Mouse (Mus musculus) G1E (cell line): ENCODE measurements around the gene Lcor. TPM values are rescaled to one million over a fixed set of nuclear protein-coding genes. Genes with fewer than 3 reads are reported as not detected.

Experiments used
- ATAC-seq: 2 replicates; pipeline ENCODE4 v1.8.0; 2016; ENCODE audit warnings: mild to moderate bottlenecking; ENCODE audit not compliant: insufficient number of reproducible peaks, poor library complexity, low FRiP score, severe bottlenecking; ENCODE audit errors: extremely low read depth
- DNase-seq: peaks from one replicate; pipeline ENCODE4 v3.0.0; 2012; ENCODE audit warnings: low spot score
- H3K27me3 ChIP-seq: 2 replicates; pipeline ENCODE4 v1.6.1; 2012; ENCODE audit warnings: mild to moderate bottlenecking, low read length, inconsistent platforms; ENCODE audit not compliant: insufficient read depth
- H3K36me3 ChIP-seq: replicated peaks from 2 replicates; pipeline ENCODE3; 2012; ENCODE audit warnings: mild to moderate bottlenecking, inconsistent platforms
- H3K4me1 ChIP-seq: 2 replicates; pipeline ENCODE4 v1.6.1; 2012; ENCODE audit warnings: low read depth, low read length, inconsistent platforms, mixed read lengths; ENCODE audit not compliant: insufficient read depth
- H3K4me3 ChIP-seq: 2 replicates; pipeline ENCODE4 v1.5.1; 2012; ENCODE audit warnings: low read depth, mild to moderate bottlenecking, inconsistent platforms, low read length, moderate library complexity, mixed read lengths
- H3K9me3 ChIP-seq: replicated peaks from 2 replicates; pipeline ENCODE4 v1.6.1; 2012; ENCODE audit warnings: inconsistent platforms
- CTCF ChIP-seq: IDR thresholded peaks from 2 replicates; pipeline ENCODE4 v1.5.1; 2012; ENCODE audit warnings: low read depth, low read length, inconsistent platforms, mixed read lengths
- GATA1 ChIP-seq: IDR thresholded peaks from 2 replicates; pipeline ENCODE4 v1.6.1; 2012; ENCODE audit warnings: borderline replicate concordance, low read length, inconsistent platforms, mixed read lengths
- GATA2 ChIP-seq: IDR thresholded peaks from 2 replicates; pipeline ENCODE4 v1.6.1; 2012; ENCODE audit warnings: low read depth, low read length, inconsistent platforms, borderline replicate concordance
- POLR2AphosphoS5 ChIP-seq: IDR thresholded peaks from 2 replicates; pipeline ENCODE4 v1.6.1; 2012; ENCODE audit warnings: low read depth, low read length, inconsistent platforms; ENCODE audit not compliant: insufficient replicate concordance
- TAL1 ChIP-seq: conservative IDR thresholded peaks from 2 replicates; pipeline ENCODE4 v1.6.1; 2012; ENCODE audit warnings: low read depth, low read length, inconsistent platforms, mixed read lengths
- polyA plus RNA-seq: library from polyadenylated mRNA; stranded (reverse); fragments of >175 nt; gene quantifications from 2 replicates; pipeline ENCODE4 v1.2.3, GENCODE M21; 2012
- total RNA-seq, 2 experiments: library from RNA; stranded (forward) in 1 of 2; stranded (reverse) in 1 of 2; fragments of 200-1000 nt in 1 of 2; fragments of >200 nt in 1 of 2; fragmentation: Nextera tagmentation in 1 of 2; gene quantifications; 2 replicates each; pipeline ENCODE4 v1.2.3; 2014 to 2017

Lcor gene
- total and polyA plus RNA-seq, 3 experiments, result 2.9 to 44.5 (median 16.0) TPM

DNA sequence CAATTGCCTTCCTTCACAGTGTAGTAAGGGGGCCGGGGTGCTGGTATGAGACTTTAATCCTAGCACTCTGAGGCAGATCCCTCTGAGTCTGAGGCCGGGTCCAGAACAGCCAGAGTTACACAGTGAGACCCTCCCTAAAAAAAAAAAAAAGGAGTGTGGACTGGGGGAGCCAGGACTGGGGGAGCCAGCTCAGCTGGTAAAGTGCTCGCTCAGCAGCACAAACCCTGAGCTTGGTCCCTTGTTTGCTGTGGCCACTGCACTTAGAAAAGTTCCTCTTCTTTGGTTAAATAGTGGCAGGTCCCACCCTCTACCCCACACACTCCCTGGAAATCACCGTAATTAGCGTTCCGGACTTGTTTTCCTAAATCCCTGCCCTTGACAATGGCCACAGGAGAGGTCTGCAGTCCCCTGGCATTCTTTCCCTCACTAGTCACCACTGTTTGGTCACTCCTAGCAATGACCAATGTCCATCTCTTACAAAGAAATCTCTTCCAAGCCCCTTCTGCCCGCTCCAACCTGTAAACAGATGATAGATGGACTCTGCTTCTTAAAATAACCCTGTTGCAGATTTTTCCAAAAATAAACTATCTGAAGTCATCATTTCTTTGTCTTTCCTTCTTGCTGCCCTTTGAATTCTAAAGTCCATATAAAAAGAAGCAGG is 32.9 kb upstream of the Lcor start:
- DNase-seq (no peak), ATAC-seq (no peak)
- H3K4me3 ChIP-seq, result no peak overlapping the region
- H3K36me3 ChIP-seq, result no peaks in the 10 kb centered on the region
- H3K4me1 ChIP-seq, result peaks cover 37% of the 10 kb centered on the region
- H3K27me3 ChIP-seq, result no peaks in the 10 kb centered on the region
- H3K9me3 ChIP-seq, result peaks cover 3% of the 10 kb centered on the region; the same call in 1 of the 2 replicates
- TF ChIP-seq CTCF (no peak), TAL1 (no peak), GATA2 (no peak), GATA1 (no peak), POLR2AphosphoS5 (no peak)

DNA sequence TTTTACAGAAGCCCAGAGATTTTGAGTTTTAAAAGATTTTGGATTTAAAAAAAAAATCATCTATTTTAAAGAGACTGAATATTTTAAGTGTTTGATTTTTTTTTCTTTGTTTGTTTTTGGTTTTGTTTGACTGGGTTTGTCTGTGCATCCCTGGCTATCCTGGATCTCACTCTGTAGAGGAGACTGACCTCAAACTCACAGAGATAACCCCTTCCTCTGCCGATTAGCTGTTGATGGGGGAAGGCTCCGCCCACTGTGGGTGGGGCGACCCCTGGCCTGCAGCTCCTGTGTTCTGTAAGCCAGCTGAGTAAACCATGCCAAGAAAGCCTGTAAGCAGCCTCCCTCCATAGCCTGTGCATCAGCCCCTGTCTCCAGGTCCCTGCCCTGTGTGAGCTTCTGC is 30.3 kb upstream of the Lcor start:
- DNase-seq (no peak), ATAC-seq (no peak)
- Histone ChIP-seq H3K4me3 (peak overlapping the region; percentile 16; the same call in 1 of the 2 replicates), H3K9me3 (peaks cover 13% of the 10 kb centered on the region), H3K27me3 (no peaks in the 10 kb centered on the region), H3K36me3 (no peaks in the 10 kb centered on the region), H3K4me1 (peaks cover 29% of the 10 kb centered on the region)
- no peak for TF ChIP-seq TAL1
- TF ChIP-seq GATA2, result no peak
- no peak for TF ChIP-seq CTCF
- no peak for TF ChIP-seq GATA1
- no peak for TF ChIP-seq POLR2AphosphoS5

DNA sequence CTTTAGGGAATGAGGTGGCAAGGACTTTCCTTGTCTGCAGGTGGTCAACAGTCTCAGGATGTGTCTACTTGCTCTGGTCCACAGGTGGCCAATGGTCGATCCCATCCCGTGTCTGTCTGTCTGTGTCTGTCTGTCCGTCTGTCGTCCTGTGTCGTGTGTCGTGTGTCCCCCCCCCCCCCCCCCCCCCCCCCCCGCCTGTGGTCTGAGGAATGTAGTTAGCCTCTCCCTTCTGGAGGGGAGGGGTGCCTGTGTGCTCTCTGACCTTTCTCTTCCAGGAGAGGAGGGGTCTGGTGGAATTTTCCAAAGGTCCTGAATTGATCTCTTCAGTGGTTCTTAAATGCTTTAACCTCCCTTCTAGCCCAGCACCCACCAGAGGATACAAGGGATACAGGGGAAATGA is 27.8 kb upstream of the Lcor start:
- Histone ChIP-seq H3K9me3 (peaks cover 13% of the 10 kb centered on the region), H3K36me3 (no peaks in the 10 kb centered on the region), H3K4me3 (peak overlapping the region; percentile 23; the same call in 1 of the 2 replicates), H3K4me1 (peaks cover 34% of the 10 kb centered on the region), H3K27me3 (no peaks in the 10 kb centered on the region)
- no peak for DNase-seq
- TF ChIP-seq TAL1, result no peak
- no peak for TF ChIP-seq CTCF
- no peak for TF ChIP-seq GATA2
- no peak for TF ChIP-seq GATA1
- no peak for TF ChIP-seq POLR2AphosphoS5
- ATAC-seq, result no peak

DNA sequence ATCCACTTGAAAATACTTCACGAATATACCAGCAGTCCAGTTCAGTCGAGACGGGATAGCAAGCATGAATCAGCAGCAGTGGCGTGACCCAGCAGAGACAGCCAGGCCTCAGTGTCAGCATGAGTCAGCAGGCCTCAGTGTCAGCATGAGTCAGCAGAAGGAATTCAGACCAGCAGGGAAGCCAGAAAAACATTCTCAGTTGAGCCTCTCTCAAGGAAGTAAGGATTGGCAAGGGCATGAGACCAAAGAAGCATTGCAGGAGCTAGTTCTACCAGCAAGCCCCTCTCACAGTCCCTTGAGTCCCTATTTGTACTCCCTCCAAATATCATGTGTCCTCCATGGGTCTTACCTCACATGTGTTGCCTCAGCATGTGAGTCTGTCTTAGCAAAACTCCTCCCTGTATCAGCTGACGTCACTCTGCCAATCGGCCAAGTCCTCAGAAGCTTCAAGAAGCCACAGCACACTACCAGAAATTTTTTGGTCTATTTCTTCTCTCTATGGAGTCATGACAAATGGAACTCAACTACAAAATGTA is 27.3 kb upstream of the Lcor start:
- H3K9me3 ChIP-seq, result peaks cover 13% of the 10 kb centered on the region
- H3K27me3 ChIP-seq, result no peaks in the 10 kb centered on the region
- H3K36me3 ChIP-seq, result no peaks in the 10 kb centered on the region
- DNase-seq (peak; percentile 21), ATAC-seq (peak; percentile 63; the same call in 1 of the 2 replicates)
- TF ChIP-seq POLR2AphosphoS5, result no peak
- TF ChIP-seq CTCF, result no peak
- TF ChIP-seq TAL1, result no peak
- no peak for TF ChIP-seq GATA1
- TF ChIP-seq GATA2, result no peak
- H3K4me3 ChIP-seq, result peak overlapping the region; percentile 23; the same call in 1 of the 2 replicates
- peaks cover 34% of the 10 kb centered on the region for H3K4me1 ChIP-seq

- Histone ChIP-seq H3K36me3 (no peaks in the 10 kb centered on the region), H3K4me3 (no peak overlapping the region), H3K27me3 (no peaks in the 10 kb centered on the region), H3K9me3 (peaks cover 13% of the 10 kb centered on the region), H3K4me1 (peaks cover 32% of the 10 kb centered on the region)
- ATAC-seq (no peak), DNase-seq (no peak)
- no peak for TF ChIP-seq GATA2
- TF ChIP-seq TAL1, result no peak
Observed at GRCm38 (mm10) chr19:41457181-41457580, 25.3 kb upstream of the Lcor start.

DNA sequence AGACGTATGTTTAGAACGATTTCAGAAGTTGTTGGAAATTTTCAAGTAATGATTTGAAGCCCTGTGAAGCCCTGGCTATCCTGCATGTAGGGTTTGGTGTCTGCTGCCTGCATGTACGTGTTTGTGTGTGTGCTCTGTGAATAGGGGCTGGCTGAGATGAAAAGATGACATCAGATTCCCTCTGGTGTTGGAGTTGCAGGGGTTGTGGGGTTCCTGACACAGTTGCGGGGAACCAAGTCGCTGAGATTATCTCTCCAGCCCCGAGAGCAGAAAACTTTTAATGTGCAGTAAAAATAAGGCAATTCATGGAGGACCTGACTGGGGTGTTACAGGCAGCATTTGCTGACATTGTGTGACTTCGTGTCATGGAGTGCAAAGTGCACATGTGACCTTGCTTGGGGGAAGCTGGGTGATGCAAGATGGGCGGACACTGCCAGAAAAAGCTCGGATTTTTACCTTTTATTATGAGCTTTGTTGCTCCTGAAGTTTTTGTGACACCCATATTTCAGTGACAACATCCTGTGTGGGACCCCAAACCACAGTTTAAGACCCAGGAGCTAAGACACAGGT is 20.2 kb upstream of the Lcor start:
- ATAC-seq (no peak), DNase-seq (no peak)
- no peaks in the 10 kb centered on the region for H3K9me3 ChIP-seq
- H3K36me3 ChIP-seq, result no peaks in the 10 kb centered on the region
- peaks cover 6% of the 10 kb centered on the region for H3K4me1 ChIP-seq
- H3K4me3 ChIP-seq, result no peak overlapping the region
- no peaks in the 10 kb centered on the region; the same call in 1 of the 2 replicates for H3K27me3 ChIP-seq
- TF ChIP-seq GATA1, result no peak
- TF ChIP-seq POLR2AphosphoS5, result no peak
- no peak for TF ChIP-seq TAL1
- TF ChIP-seq GATA2, result no peak
- TF ChIP-seq CTCF, result no peak
